Mouse (Mus musculus): ENCODE measurements around the gene Ergic1. TPM values are rescaled to one million over a fixed set of nuclear protein-coding genes. Genes with fewer than 3 reads are reported as not detected.

The Ergic1 gene
- polyA plus RNA-seq, 1 experiment, result 39.2 TPM

- H3K36me3 ChIP-seq (ENCODE audit: control insufficient read depth, insufficient read depth, low read length), result no peaks in the 10 kb centered on the region
- 64% methylated on average over 7 of the region's 7 CpGs for WGBS
- no peak for TF ChIP-seq POLR2A (IDR thresholded peaks at IDR 0.05; ENCODE audit: low read depth, low read length)
- no peak for TF ChIP-seq CTCF (IDR thresholded peaks at IDR 0.05; ENCODE audit: extremely low read depth, insufficient read depth, insufficient read length, insufficient replicate concordance)
- peaks cover 14% of the 10 kb centered on the region for H3K4me1 ChIP-seq (ENCODE audit: control insufficient read depth, insufficient read depth, insufficient read length)
- H3K27me3 ChIP-seq (ENCODE audit: control insufficient read depth, insufficient read depth, low read length), result no peaks in the 10 kb centered on the region
- H3K27ac ChIP-seq (ENCODE audit: insufficient read depth, low read length), result peak overlapping the region; percentile 42
- H3K4me3 ChIP-seq (ENCODE audit: extremely low read depth, insufficient read depth, insufficient read length), result no peak overlapping the region
- DNase-seq (ENCODE audit: low read depth in 1 of 2, low spot score in 2 of 2), result no peak
Observed at GRCm38 (mm10) chr17:26594958-26595357, 33.7 kb downstream of the Ergic1 start.

GRCm38 (mm10) chr17:26595448-26596167 lies 34.3 kb downstream of the Ergic1 start:
- no peak overlapping the region for H3K4me3 ChIP-seq (ENCODE audit: extremely low read depth, insufficient read depth, insufficient read length)
- TF ChIP-seq CTCF (IDR thresholded peaks at IDR 0.05; ENCODE audit: extremely low read depth, insufficient read depth, insufficient read length, insufficient replicate concordance) (no peak), POLR2A (IDR thresholded peaks at IDR 0.05; ENCODE audit: low read depth, low read length) (no peak)
- WGBS, result 50% methylated on average over 7 of the region's 7 CpGs
- H3K27ac ChIP-seq (ENCODE audit: insufficient read depth, low read length), result peak overlapping the region; percentile 42
- H3K4me1 ChIP-seq (ENCODE audit: control insufficient read depth, insufficient read depth, insufficient read length), result peaks cover 14% of the 10 kb centered on the region
- H3K27me3 ChIP-seq (ENCODE audit: control insufficient read depth, insufficient read depth, low read length), result no peaks in the 10 kb centered on the region
- H3K36me3 ChIP-seq (ENCODE audit: control insufficient read depth, insufficient read depth, low read length), result no peaks in the 10 kb centered on the region
- no peak for DNase-seq (ENCODE audit: low read depth in 1 of 2, low spot score in 2 of 2)

- Histone ChIP-seq H3K27me3 (ENCODE audit: control insufficient read depth, insufficient read depth, low read length) (no peaks in the 10 kb centered on the region), H3K27ac (ENCODE audit: insufficient read depth, low read length) (no peak overlapping the region), H3K4me3 (ENCODE audit: extremely low read depth, insufficient read depth, insufficient read length) (no peak overlapping the region), H3K36me3 (ENCODE audit: control insufficient read depth, insufficient read depth, low read length) (no peaks in the 10 kb centered on the region), H3K4me1 (ENCODE audit: control insufficient read depth, insufficient read depth, insufficient read length) (peaks cover 14% of the 10 kb centered on the region)
- TF ChIP-seq POLR2A (IDR thresholded peaks at IDR 0.05; ENCODE audit: low read depth, low read length) (no peak), CTCF (IDR thresholded peaks at IDR 0.05; ENCODE audit: extremely low read depth, insufficient read depth, insufficient read length, insufficient replicate concordance) (no peak)
- DNase-seq (ENCODE audit: low read depth in 1 of 2, low spot score in 2 of 2), result no peak
- WGBS, result 59% methylated on average over 7 of the region's 7 CpGs
Observed at GRCm38 (mm10) chr17:26596168-26596658, 34.9 kb downstream of the Ergic1 start.

GRCm38 (mm10) chr17:26596856-26597481 lies 35.7 kb downstream of the Ergic1 start:
- WGBS, result 87% methylated on average over 6 of the region's 6 CpGs
- Histone ChIP-seq H3K27me3 (ENCODE audit: control insufficient read depth, insufficient read depth, low read length) (no peaks in the 10 kb centered on the region), H3K4me1 (ENCODE audit: control insufficient read depth, insufficient read depth, insufficient read length) (peaks cover 14% of the 10 kb centered on the region), H3K4me3 (ENCODE audit: extremely low read depth, insufficient read depth, insufficient read length) (no peak overlapping the region), H3K27ac (ENCODE audit: insufficient read depth, low read length) (no peak overlapping the region), H3K36me3 (ENCODE audit: control insufficient read depth, insufficient read depth, low read length) (no peaks in the 10 kb centered on the region)
- TF ChIP-seq CTCF (IDR thresholded peaks at IDR 0.05; ENCODE audit: extremely low read depth, insufficient read depth, insufficient read length, insufficient replicate concordance) (no peak), POLR2A (IDR thresholded peaks at IDR 0.05; ENCODE audit: low read depth, low read length) (no peak)
- DNase-seq (ENCODE audit: low read depth in 1 of 2, low spot score in 2 of 2), result no peak

- Histone ChIP-seq H3K36me3 (ENCODE audit: control insufficient read depth, insufficient read depth, low read length) (no peaks in the 10 kb centered on the region), H3K4me1 (ENCODE audit: control insufficient read depth, insufficient read depth, insufficient read length) (peaks cover 14% of the 10 kb centered on the region), H3K4me3 (ENCODE audit: extremely low read depth, insufficient read depth, insufficient read length) (no peak overlapping the region), H3K27me3 (ENCODE audit: control insufficient read depth, insufficient read depth, low read length) (no peaks in the 10 kb centered on the region), H3K27ac (ENCODE audit: insufficient read depth, low read length) (no peak overlapping the region)
- DNase-seq (ENCODE audit: low read depth in 1 of 2, low spot score in 2 of 2), result no peak
- WGBS, result 95% methylated on average over 5 of the region's 5 CpGs
- TF ChIP-seq CTCF (IDR thresholded peaks at IDR 0.05; ENCODE audit: extremely low read depth, insufficient read depth, insufficient read length, insufficient replicate concordance), result no peak
- TF ChIP-seq POLR2A (IDR thresholded peaks at IDR 0.05; ENCODE audit: low read depth, low read length), result no peak
Observed at GRCm38 (mm10) chr17:26598845-26599244, 37.6 kb downstream of the Ergic1 start.

GRCm38 (mm10) chr17:26600913-26601447 lies 39.7 kb downstream of the Ergic1 start:
- no peaks in the 10 kb centered on the region for H3K27me3 ChIP-seq (ENCODE audit: control insufficient read depth, insufficient read depth, low read length)
- TF ChIP-seq POLR2A (IDR thresholded peaks at IDR 0.05; ENCODE audit: low read depth, low read length) (no peak), CTCF (IDR thresholded peaks at IDR 0.05; ENCODE audit: extremely low read depth, insufficient read depth, insufficient read length, insufficient replicate concordance) (no peak)
- WGBS, result 81% methylated on average over 17 of the region's 17 CpGs
- H3K27ac ChIP-seq (ENCODE audit: insufficient read depth, low read length), result no peak overlapping the region
- H3K36me3 ChIP-seq (ENCODE audit: control insufficient read depth, insufficient read depth, low read length), result no peaks in the 10 kb centered on the region
- no peak overlapping the region for H3K4me3 ChIP-seq (ENCODE audit: extremely low read depth, insufficient read depth, insufficient read length)
- peaks cover 9% of the 10 kb centered on the region; the same call in 1 of the 2 replicates for H3K4me1 ChIP-seq (ENCODE audit: control insufficient read depth, insufficient read depth, insufficient read length)
- DNase-seq (ENCODE audit: low read depth in 1 of 2, low spot score in 2 of 2), result no peak
